Mouse (Mus musculus) central nervous system, embryonic 11.5 days (tissue): ENCODE data around the gene Tex26. TPM values are rescaled to one million over a fixed set of nuclear protein-coding genes. Genes with fewer than 3 reads are reported as not detected.

ENCODE experiments used
- polyA plus RNA-seq: library from polyadenylated mRNA; depleted of rRNA; stranded (reverse); fragments of >200 nt; gene quantifications from 2 replicates; pipeline ENCODE4 v1.2.3, GENCODE M21; 2012; rRNA removed

The Tex26 gene
- polyA plus RNA-seq = 1.2 and 1.4 TPM in 2 replicates

GRCm38 (mm10) chr5:149439531-149440179 is at the start of gene Tex26:
Tex26 (plus strand) TSS chr5:149439660.

GRCm38 (mm10) chr5:149411509-149412193 is 27.8 kb upstream of the Tex26 start, which contains the start of gene Medag:
Medag (plus strand) TSS chr5:149411749.

Other genes with a start within 250 kb of the Tex26 start
- gene Alox5ap, start 174.9 kb upstream of the Tex26 start, polyA plus RNA-seq = 8.2 and 9.0 TPM in 2 replicates
- 0.66 and 0.70 TPM in 2 replicates for gene Medag, start 27.9 kb upstream of the Tex26 start, polyA plus RNA-seq
- gene Wdr95, start 89.0 kb downstream of the Tex26 start, polyA plus RNA-seq = 0.19 and 0.25 TPM in 2 replicates
- 119 and 211 TPM in 2 replicates for gene Hsph1, start 196.7 kb downstream of the Tex26 start, polyA plus RNA-seq
- 13.4 and 20.4 TPM in 2 replicates for gene B3glct, start 238.6 kb downstream of the Tex26 start, polyA plus RNA-seq